Mouse (Mus musculus) lung, embryonic 14.5 days (tissue): Measurements from ENCODE around the gene Rrh. TPM values are rescaled to one million over a fixed set of nuclear protein-coding genes. Genes with fewer than 3 reads are reported as not detected.
A peak's percentile ranks its signal among the peaks of the same experiment; 100 is the strongest.

Experiments
- ATAC-seq: fragments of 200-750 bp; cut with Nextera tagmentation; 2 replicates; pipeline ENCODE4 v1.8.0; 2017; ENCODE audit warnings: mild to moderate bottlenecking, moderate TSS enrichment, moderate library complexity; ENCODE audit not compliant: insufficient read depth
- DNase-seq: peaks from one replicate; pipeline ENCODE4 v3.0.0-alpha.2; 2015
- H3K27ac ChIP-seq: fragments of 300-500 bp; sonication (generic); 2 replicates; pipeline ENCODE4 v1.5.1; 2014; ENCODE audit warnings: low read depth, mild to moderate bottlenecking, moderate library complexity
- H3K27me3 ChIP-seq: fragments of 300-500 bp; sonication (generic); 2 replicates; pipeline ENCODE4 v1.6.1; 2014; ENCODE audit warnings: low read length, control low read depth; ENCODE audit not compliant: insufficient read depth
- H3K36me3 ChIP-seq: fragments of 300-500 bp; sonication (generic); 2 replicates; pipeline ENCODE4 v1.6.1; 2014; ENCODE audit warnings: control low read depth; ENCODE audit not compliant: insufficient read depth
- H3K4me1 ChIP-seq: fragments of 300-500 bp; sonication (generic); 2 replicates; pipeline ENCODE4 v1.6.1; 2014; ENCODE audit warnings: antibody characterized with exemption, control low read depth; ENCODE audit not compliant: insufficient read depth
- H3K4me2 ChIP-seq: fragments of 300-500 bp; sonication (generic); 2 replicates; pipeline ENCODE4 v1.6.1; 2014; ENCODE audit warnings: mild to moderate bottlenecking
- H3K4me3 ChIP-seq: fragments of 300-500 bp; sonication (generic); 2 replicates; pipeline ENCODE4 v1.5.1; 2014; ENCODE audit warnings: low read depth, low read length
- H3K9ac ChIP-seq: fragments of 300-500 bp; sonication (generic); 2 replicates; pipeline ENCODE4 v1.6.1; 2014
- H3K9me3 ChIP-seq: fragments of 300-500 bp; sonication (generic); 2 replicates; pipeline ENCODE4 v1.6.1; 2016; ENCODE audit warnings: low read depth, low read length, control low read depth
- CTCF ChIP-seq: IDR thresholded peaks from 2 replicates; pipeline ENCODE4 v1.5.1; 2016; ENCODE audit warnings: antibody characterized with exemption, low read depth
- WGBS: fragments of 180-500 bp; shearing (Covaris S2); extraction: QIAGEN DNeasy Blood & Tissue Kit; methylation state at CpG from one replicate; pipeline ENCODE4 v1.1.7; 2014; 5-methylcytosine and 5-hydroxymethylcytosine counted together
- polyA plus RNA-seq: library from polyadenylated mRNA; unstranded; fragments of >200 nt; fragmentation: Nextera tagmentation; extraction: Ambion mirVana; gene quantifications from 2 replicates; pipeline ENCODE4 v1.2.1, GENCODE M21; 2014

Rrh gene
- polyA plus RNA-seq, 1 experiment from 2014 or later, result 0.13 TPM

GRCm38 (mm10) chr3:129824146-129824545 is 1.8 kb upstream of the Rrh start:
- ATAC-seq (no peak), DNase-seq (no peak)
- Histone ChIP-seq H3K9me3 (no peaks in the 10 kb centered on the region), H3K27ac (no peak overlapping the region), H3K4me2 (no peak overlapping the region), H3K36me3 (peaks cover 54% of the 10 kb centered on the region), H3K4me1 (no peaks in the 10 kb centered on the region), H3K27me3 (no peaks in the 10 kb centered on the region), H3K9ac (no peak overlapping the region), H3K4me3 (no peak overlapping the region)
- no peak for TF ChIP-seq CTCF
- 91% methylated on average over 4 of the region's 4 CpGs for WGBS

GRCm38 (mm10) chr3:129823293-129823692 is 906 bp upstream of the Rrh start:
- Histone ChIP-seq H3K27me3 (no peaks in the 10 kb centered on the region), H3K36me3 (peaks cover 45% of the 10 kb centered on the region), H3K9me3 (no peaks in the 10 kb centered on the region), H3K27ac (no peak overlapping the region), H3K4me3 (no peak overlapping the region), H3K9ac (no peak overlapping the region), H3K4me2 (no peak overlapping the region), H3K4me1 (no peaks in the 10 kb centered on the region)
- 52% methylated on average over 5 of the region's 5 CpGs for WGBS
- DNase-seq (peak; percentile 82), ATAC-seq (peak; percentile 55; the same call in 1 of the 2 replicates)
- TF ChIP-seq CTCF, result peak; percentile 61

- Histone ChIP-seq H3K27me3 (no peaks in the 10 kb centered on the region), H3K4me3 (no peak overlapping the region), H3K27ac (no peak overlapping the region), H3K9me3 (no peaks in the 10 kb centered on the region), H3K9ac (no peak overlapping the region), H3K4me1 (no peaks in the 10 kb centered on the region), H3K4me2 (no peak overlapping the region), H3K36me3 (peaks cover 35% of the 10 kb centered on the region)
- 75% methylated on average over 8 of the region's 8 CpGs for WGBS
- DNase-seq (no peak), ATAC-seq (no peak)
- no peak for TF ChIP-seq CTCF
Measured at GRCm38 (mm10) chr3:129821736-129822135, 651 bp downstream of the Rrh start.

GRCm38 (mm10) chr3:129820847-129821246 is 1.5 kb downstream of the Rrh start:
- peaks cover 29% of the 10 kb centered on the region for H3K36me3 ChIP-seq
- no peak overlapping the region for H3K4me2 ChIP-seq
- ATAC-seq, result no peak
- no peaks in the 10 kb centered on the region for H3K27me3 ChIP-seq
- TF ChIP-seq CTCF, result no peak
- no peak overlapping the region for H3K27ac ChIP-seq
- no peaks in the 10 kb centered on the region for H3K9me3 ChIP-seq
- no peak overlapping the region for H3K4me3 ChIP-seq
- no peaks in the 10 kb centered on the region for H3K4me1 ChIP-seq
- DNase-seq, result peak; percentile 23
- H3K9ac ChIP-seq, result no peak overlapping the region
- WGBS, result 65% methylated on average over 9 of the region's 9 CpGs

GRCm38 (mm10) chr3:129803765-129804164 is 18.6 kb downstream of the Rrh start, which contains the start of gene Lrit3:
Lrit3 (minus strand) TSS chr3:129804030.
- no peaks in the 10 kb centered on the region for H3K4me1 ChIP-seq
- no peaks in the 10 kb centered on the region for H3K27me3 ChIP-seq
- TF ChIP-seq CTCF, result no peak
- no peaks in the 10 kb centered on the region for H3K9me3 ChIP-seq
- H3K27ac ChIP-seq, result no peak within 1 kb of the TSS
- H3K4me3 ChIP-seq, result no peak within 1 kb of the TSS
- no peak within 1 kb of the TSS for H3K9ac ChIP-seq
- ATAC-seq (no peak), DNase-seq (no peak)
- no peak within 1 kb of the TSS for H3K4me2 ChIP-seq
- 67% methylated on average over 10 of the region's 10 CpGs for WGBS
- no peaks in the 10 kb centered on the region for H3K36me3 ChIP-seq

GRCm38 (mm10) chr3:129799011-129799410 is 23.4 kb downstream of the Rrh start:
- H3K27me3 ChIP-seq, result no peaks in the 10 kb centered on the region
- H3K9me3 ChIP-seq, result no peaks in the 10 kb centered on the region
- ATAC-seq (no peak), DNase-seq (no peak)
- no peak overlapping the region for H3K4me2 ChIP-seq
- no peak overlapping the region for H3K9ac ChIP-seq
- 60% methylated on average over 2 of the region's 2 CpGs for WGBS
- no peaks in the 10 kb centered on the region for H3K36me3 ChIP-seq
- no peak overlapping the region for H3K27ac ChIP-seq
- no peak for TF ChIP-seq CTCF
- H3K4me1 ChIP-seq, result no peaks in the 10 kb centered on the region
- no peak overlapping the region for H3K4me3 ChIP-seq

GRCm38 (mm10) chr3:129798551-129798950 is 23.8 kb downstream of the Rrh start:
- Histone ChIP-seq H3K4me1 (no peaks in the 10 kb centered on the region), H3K27ac (no peak overlapping the region), H3K9me3 (no peaks in the 10 kb centered on the region), H3K27me3 (no peaks in the 10 kb centered on the region), H3K4me2 (no peak overlapping the region), H3K36me3 (no peaks in the 10 kb centered on the region), H3K9ac (no peak overlapping the region), H3K4me3 (no peak overlapping the region)
- TF ChIP-seq CTCF, result no peak
- no peak for ATAC-seq
- 67% methylated on average over 11 of the region's 11 CpGs for whole genome bisulfite sequencing
- DNase-seq, result no peak

GRCm38 (mm10) chr3:129797341-129797740 is 25.0 kb downstream of the Rrh start:
- no peak for TF ChIP-seq CTCF
- no peak overlapping the region for H3K9ac ChIP-seq
- WGBS, result 66% methylated on average over 5 of the region's 5 CpGs
- no peaks in the 10 kb centered on the region for H3K36me3 ChIP-seq
- no peak overlapping the region for H3K4me3 ChIP-seq
- H3K9me3 ChIP-seq, result no peaks in the 10 kb centered on the region
- no peak overlapping the region for H3K4me2 ChIP-seq
- ATAC-seq (no peak), DNase-seq (no peak)
- H3K4me1 ChIP-seq, result no peaks in the 10 kb centered on the region
- H3K27me3 ChIP-seq, result no peaks in the 10 kb centered on the region
- no peak overlapping the region for H3K27ac ChIP-seq
